ENCODE assay signal across 8 mouse cellular contexts in the genomic region with DNA sequence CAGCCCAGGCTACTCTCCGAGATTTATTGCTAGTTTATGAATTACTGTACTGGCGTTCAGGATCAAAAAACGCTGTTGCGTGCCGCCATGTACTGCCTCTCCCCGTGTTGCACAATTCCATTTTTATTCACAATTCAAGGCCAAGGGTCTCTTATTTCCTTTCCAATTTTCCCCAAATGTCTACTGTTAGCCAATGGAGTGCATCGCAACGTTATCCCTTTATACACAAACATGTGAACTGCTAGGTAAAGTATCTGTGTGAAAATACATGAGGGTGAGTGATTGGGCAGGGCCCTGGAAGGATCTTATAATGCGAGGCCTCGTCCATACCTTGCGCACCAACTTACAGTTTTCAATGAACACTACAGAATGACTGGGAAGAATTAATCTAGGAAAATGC. TPM values are rescaled to one million over a fixed set of nuclear protein-coding genes. Genes with fewer than 3 reads are reported as not detected.
DNase-seq lines count a peak whose midpoint lies in the region; ATAC-seq and TF ChIP-seq lines count a peak whose summit lies in the region.

No protein-coding gene starts in this region.

- peaks cover 48% of the 10 kb centered on the region for H3K36me3 ChIP-seq in hindbrain, embryonic 14.5 days (replicated peaks; ENCODE audit: control insufficient read depth, insufficient read depth)
- H3K36me3 ChIP-seq in midbrain, embryonic 13.5 days = peaks cover 26% of the 10 kb centered on the region

- WGBS in hindbrain, embryonic 14.5 days = 41% methylated on average over 11 of the region's 11 CpGs
- WGBS in midbrain, embryonic 13.5 days = 52% methylated on average over 11 of the region's 11 CpGs

- no peaks in the 10 kb centered on the region for H3K27me3 ChIP-seq in hindbrain, embryonic 14.5 days (ENCODE audit: control insufficient read depth, insufficient read depth, low read length)
- H3K27me3 ChIP-seq in midbrain, embryonic 13.5 days = no peaks in the 10 kb centered on the region

- H3K4me3 ChIP-seq in left cerebral cortex, adult 2 months = peak overlapping the region; percentile 75
- peak overlapping the region; percentile 91 for H3K4me3 ChIP-seq in hindbrain, embryonic 14.5 days (replicated peaks; ENCODE audit: low read length)
- H3K4me3 ChIP-seq in midbrain, embryonic 13.5 days (replicated peaks) = peak overlapping the region; percentile 82

- H3K27ac ChIP-seq in left cerebral cortex, adult 2 months = peak overlapping the region; percentile 96
- H3K27ac ChIP-seq in hindbrain, embryonic 14.5 days = no peak overlapping the region
- peak overlapping the region; percentile 25; the same call in 1 of the 2 replicates for H3K27ac ChIP-seq in midbrain, embryonic 13.5 days

- no peaks in the 10 kb centered on the region for H3K9me3 ChIP-seq in hindbrain, embryonic 14.5 days (ENCODE audit: control insufficient read depth, low read length)
- no peaks in the 10 kb centered on the region for H3K9me3 ChIP-seq in midbrain, embryonic 13.5 days

- no peak for TF ChIP-seq CTCF in left cerebral cortex, adult 2 months (IDR thresholded peaks at IDR 0.05)

- no peak for ATAC-seq in hindbrain, embryonic 14.5 days (ENCODE audit: low FRiP score)
- ATAC-seq in midbrain, embryonic 13.5 days = no peak
- ATAC-seq in activated CD4-positive, CD25-positive, alpha-beta regulatory T cell, adult 4 months = no peak

- intact Hi-C loops in left cerebral cortex, adult 2 months (cut with DNase I) = loop anchor here (2.0 kb wide), 1 partner anchor 57 kb away; a partner anchor contains a TSS
- intact Hi-C loops in left cerebral cortex, postnatal 14 days (cut with DNase I) = no loop called here
- intact Hi-C loops in left cerebral cortex, postnatal 4 days (cut with DNase I) = no loop called here

- H3K4me1 ChIP-seq in hindbrain, embryonic 14.5 days (replicated peaks; ENCODE audit: control insufficient read depth, insufficient read depth, low read length) = peaks cover 8% of the 10 kb centered on the region
- H3K4me1 ChIP-seq in midbrain, embryonic 13.5 days (replicated peaks) = peaks cover 18% of the 10 kb centered on the region

- peak overlapping the region; percentile 91 for H3K9ac ChIP-seq in hindbrain, embryonic 14.5 days
- H3K9ac ChIP-seq in midbrain, embryonic 13.5 days (replicated peaks) = peak overlapping the region; percentile 89

- H3K4me2 ChIP-seq in hindbrain, embryonic 14.5 days (replicated peaks) = peak overlapping the region; percentile 73
- peak overlapping the region; percentile 65 for H3K4me2 ChIP-seq in midbrain, embryonic 13.5 days (replicated peaks)

- no peak for DNase-seq in left cerebral cortex, adult 2 months (ENCODE audit: extremely low spot score in 1 of 2, low spot score in 2 of 2)
- DNase-seq in left cerebral cortex, postnatal 14 days (ENCODE audit: low spot score in 2 of 2) = no peak
- peak; percentile 44 for DNase-seq in embryo, embryonic 10.5 days (ENCODE audit: low spot score)
- no peak for DNase-seq in hindbrain, embryonic 14.5 days (ENCODE audit: low spot score)
- DNase-seq in left cerebral cortex, postnatal 4 days = no peak
- DNase-seq in right cerebral cortex, adult 18-20 months = no peak

RNA-seq across cellular contexts. Expression of a gene that starts 0.9 kb away (rescaled TPM):
- 100 to 1,000 TPM in 1 of 2 experiments, 10 to 100 TPM in 1; 98.1 to 104 TPM for total RNA-seq in left cerebral cortex, adult 2 months (2021)
- total RNA-seq in left cerebral cortex, postnatal 14 days (2021) = 100 to 1,000 TPM; 116 to 123 TPM
- polyA plus RNA-seq in hindbrain, embryonic 14.5 days (2014; fragmentation: Nextera tagmentation; extraction: Ambion mirVana) = 108 and 109 TPM in 2 replicates
- polyA plus RNA-seq in midbrain, embryonic 13.5 days (2015; fragmentation: Nextera tagmentation; extraction: Ambion mirVana) = 90.7 and 100 TPM in 2 replicates
- 100 to 1,000 TPM; 100 to 114 TPM for total RNA-seq in left cerebral cortex, postnatal 4 days (2021)
- polyA plus RNA-seq in activated CD4-positive, CD25-positive, alpha-beta regulatory T cell, adult 4 months (2017; shearing (Covaris generic)) = 10 to 100 TPM; 13.4 to 14.8 TPM

RNA-seq across cellular contexts. Expression of a gene that starts 31.6 kb away (rescaled TPM):
- total RNA-seq in left cerebral cortex, adult 2 months (2021) = 1 to 10 TPM; 2.4 to 3.2 TPM
- total RNA-seq in left cerebral cortex, postnatal 14 days (2021) = 1 to 10 TPM in 1 of 2 experiments, under 1 TPM in 1; 0.99 to 1.4 TPM
- polyA plus RNA-seq in hindbrain, embryonic 14.5 days (2014; fragmentation: Nextera tagmentation; extraction: Ambion mirVana) = 1.4 and 1.6 TPM in 2 replicates
- 1.6 and 2.1 TPM in 2 replicates for polyA plus RNA-seq in midbrain, embryonic 13.5 days (2015; fragmentation: Nextera tagmentation; extraction: Ambion mirVana)
- 1 to 10 TPM in 1 of 2 experiments, under 1 TPM in 1; 0.94 to 1.5 TPM for total RNA-seq in left cerebral cortex, postnatal 4 days (2021)
- polyA plus RNA-seq in activated CD4-positive, CD25-positive, alpha-beta regulatory T cell, adult 4 months (2017; shearing (Covaris generic)) = 1 to 10 TPM in 1 of 2 experiments, under 1 TPM in 1; 0.97 to 1.0 TPM

RNA-seq across cellular contexts. Expression of a gene that starts 48.3 kb away (rescaled TPM):
- total RNA-seq in left cerebral cortex, adult 2 months (2021) = 10 to 100 TPM; 10.5 to 13.2 TPM
- 1 to 10 TPM; 6.6 to 8.6 TPM for total RNA-seq in left cerebral cortex, postnatal 14 days (2021)
- polyA plus RNA-seq in hindbrain, embryonic 14.5 days (2014; fragmentation: Nextera tagmentation; extraction: Ambion mirVana) = 4.0 and 5.2 TPM in 2 replicates
- polyA plus RNA-seq in midbrain, embryonic 13.5 days (2015; fragmentation: Nextera tagmentation; extraction: Ambion mirVana) = 6.0 and 6.8 TPM in 2 replicates
- 10 to 100 TPM; 11.6 to 14.8 TPM for total RNA-seq in left cerebral cortex, postnatal 4 days (2021)
- under 1 TPM in 1 of 2 experiments, not detected in 1; 0.37 TPM for polyA plus RNA-seq in activated CD4-positive, CD25-positive, alpha-beta regulatory T cell, adult 4 months (2017; shearing (Covaris generic))

RNA-seq across cellular contexts. Expression of a gene that starts 49.3 kb away (rescaled TPM):
- total RNA-seq in left cerebral cortex, adult 2 months (2021) = 100 to 1,000 TPM; 148 to 155 TPM
- 100 to 1,000 TPM; 123 to 133 TPM for total RNA-seq in left cerebral cortex, postnatal 14 days (2021)
- 239 and 246 TPM in 2 replicates for polyA plus RNA-seq in hindbrain, embryonic 14.5 days (2014; fragmentation: Nextera tagmentation; extraction: Ambion mirVana)
- 355 and 364 TPM in 2 replicates for polyA plus RNA-seq in midbrain, embryonic 13.5 days (2015; fragmentation: Nextera tagmentation; extraction: Ambion mirVana)
- 100 to 1,000 TPM; 137 to 148 TPM for total RNA-seq in left cerebral cortex, postnatal 4 days (2021)
- polyA plus RNA-seq in activated CD4-positive, CD25-positive, alpha-beta regulatory T cell, adult 4 months (2017; shearing (Covaris generic)) = 100 to 1,000 TPM; 159 to 183 TPM

RNA-seq across cellular contexts. Expression of a gene that starts 49.5 kb away (rescaled TPM):
- total RNA-seq in left cerebral cortex, adult 2 months (2021) = 10 to 100 TPM; 20.4 to 21.1 TPM
- total RNA-seq in left cerebral cortex, postnatal 14 days (2021) = 10 to 100 TPM; 21.6 to 21.8 TPM
- polyA plus RNA-seq in hindbrain, embryonic 14.5 days (2014; fragmentation: Nextera tagmentation; extraction: Ambion mirVana) = 22.9 and 24.1 TPM in 2 replicates
- polyA plus RNA-seq in midbrain, embryonic 13.5 days (2015; fragmentation: Nextera tagmentation; extraction: Ambion mirVana) = 37.2 and 40.4 TPM in 2 replicates
- total RNA-seq in left cerebral cortex, postnatal 4 days (2021) = 10 to 100 TPM; 14.4 to 15.4 TPM
- polyA plus RNA-seq in activated CD4-positive, CD25-positive, alpha-beta regulatory T cell, adult 4 months (2017; shearing (Covaris generic)) = 10 to 100 TPM; 52.1 to 59.6 TPM
